Mouse (Mus musculus) intestine, postnatal 0 days (tissue): ENCODE measurements around the gene Baz1b. TPM values are rescaled to one million over a fixed set of nuclear protein-coding genes. Genes with fewer than 3 reads are reported as not detected.

ENCODE experiments used
- ATAC-seq: fragments of 200-750 bp; cut with Nextera tagmentation; 2 replicates; pipeline ENCODE4 v1.8.0; 2017; ENCODE audit warnings: mild to moderate bottlenecking, moderate TSS enrichment, moderate library complexity
- H3K27ac ChIP-seq: fragments of 300-500 bp; sonication (generic); 2 replicates; pipeline ENCODE4 v1.5.1; 2014; ENCODE audit warnings: mild to moderate bottlenecking, low read depth, low read length, moderate library complexity
- H3K27me3 ChIP-seq: fragments of 300-500 bp; sonication (generic); replicated peaks from 2 replicates; pipeline ENCODE4 v1.6.1; 2014; ENCODE audit warnings: low read length, mixed read lengths; ENCODE audit not compliant: control insufficient read depth, insufficient read depth
- H3K36me3 ChIP-seq: fragments of 300-500 bp; sonication (generic); 2 replicates; pipeline ENCODE4 v1.6.1; 2014; ENCODE audit warnings: mild to moderate bottlenecking, moderate library complexity; ENCODE audit not compliant: control insufficient read depth, insufficient read depth
- H3K4me1 ChIP-seq: fragments of 300-500 bp; sonication (generic); replicated peaks from 2 replicates; pipeline ENCODE4 v1.6.1; 2014; ENCODE audit warnings: antibody characterized with exemption, low read length, mixed read lengths; ENCODE audit not compliant: control insufficient read depth, insufficient read depth
- H3K4me2 ChIP-seq: fragments of 300-500 bp; sonication (generic); replicated peaks from 2 replicates; pipeline ENCODE4 v1.6.1; 2014; ENCODE audit warnings: low read depth, mild to moderate bottlenecking, moderate library complexity
- H3K4me3 ChIP-seq: fragments of 300-500 bp; sonication (generic); 2 replicates; pipeline ENCODE4 v1.5.1; 2014; ENCODE audit warnings: low read depth, low read length
- H3K9ac ChIP-seq: fragments of 300-500 bp; sonication (generic); 2 replicates; pipeline ENCODE4 v1.6.1; 2014; ENCODE audit warnings: mild to moderate bottlenecking, low read depth, low read length
- H3K9me3 ChIP-seq: fragments of 300-500 bp; sonication (generic); 2 replicates; pipeline ENCODE4 v1.6.1; 2016; ENCODE audit warnings: mixed run types; ENCODE audit not compliant: control insufficient read depth
- CTCF ChIP-seq: sonication (generic); IDR thresholded peaks from 2 replicates; pipeline ENCODE4 v1.5.1; 2016; ENCODE audit warnings: low read depth, mild to moderate bottlenecking, control low read depth, antibody characterized with exemption, moderate library complexity
- WGBS: fragments of 180-500 bp; shearing (Covaris S2); extraction: QIAGEN DNeasy Blood & Tissue Kit; methylation state at CpG from one replicate; pipeline ENCODE4 v1.1.7; 2014; 5-methylcytosine and 5-hydroxymethylcytosine counted together
- polyA plus RNA-seq: library from polyadenylated mRNA; unstranded; fragments of >200 nt; fragmentation: Nextera tagmentation; extraction: Ambion mirVana; gene quantifications from 2 replicates; pipeline ENCODE4 v1.2.1, GENCODE M21; 2015

Baz1b gene
- polyA plus RNA-seq, result 11.0 and 12.0 TPM in 2 replicates

GRCm38 (mm10) chr5:135186621-135187348, at the start of gene Baz1b:
TSS of gene Baz1b (plus strand) at chr5:135187264.
- under 1% methylated on average over 57 of the region's 57 CpGs for WGBS
- Histone ChIP-seq H3K4me1 (peaks cover 6% of the 10 kb centered on the region; the same call in 1 of the 2 replicates), H3K4me2 (peak within 1 kb of the TSS; percentile 78), H3K27me3 (no peaks in the 10 kb centered on the region), H3K9me3 (no peaks in the 10 kb centered on the region), H3K27ac (peak within 1 kb of the TSS; percentile 94), H3K36me3 (peaks cover 7% of the 10 kb centered on the region), H3K9ac (peak within 1 kb of the TSS; percentile 94), H3K4me3 (peak within 1 kb of the TSS; percentile 100)
- no peak for TF ChIP-seq CTCF
- peak; percentile 97 for ATAC-seq

DNA sequence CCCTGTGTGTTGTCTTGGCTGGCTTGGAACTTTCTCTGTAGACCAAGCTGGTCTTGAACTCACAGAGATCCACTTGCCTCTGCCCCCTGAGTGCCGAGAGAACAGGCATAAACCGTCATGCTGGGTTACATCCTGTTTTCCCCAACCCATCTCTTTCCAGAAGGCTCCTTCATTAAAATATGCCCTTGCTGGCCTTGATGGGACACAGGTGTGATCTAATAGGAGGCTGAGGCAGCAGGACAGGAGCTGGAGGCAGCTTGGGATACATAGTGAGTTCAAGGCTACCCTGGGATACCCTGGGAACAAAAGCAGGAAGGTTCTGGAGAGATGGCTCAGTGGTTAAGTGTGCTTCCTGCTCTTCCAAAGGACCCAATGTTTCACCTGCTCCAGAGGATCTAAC, 47.2 kb upstream of the Baz1b start:
- WGBS, result 68% methylated on average over 2 of the region's 2 CpGs

DNA sequence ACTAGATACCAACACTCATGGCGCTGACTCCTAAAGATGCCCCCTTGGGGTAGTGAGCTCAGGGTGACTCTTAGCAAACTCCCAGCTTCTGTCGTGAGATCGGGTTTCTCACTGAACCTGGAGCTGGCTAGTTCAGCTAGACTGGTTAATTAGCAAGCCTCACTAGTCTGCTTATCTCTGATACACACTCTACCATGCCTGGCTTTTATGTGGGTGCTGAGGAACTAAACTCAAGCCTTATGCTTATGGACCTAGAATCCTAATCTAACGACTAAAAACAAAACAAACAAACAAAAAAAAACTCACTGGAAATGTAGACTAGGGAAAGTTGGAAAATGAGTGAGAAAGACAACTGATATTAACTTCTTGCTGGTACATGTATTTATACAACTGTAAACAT, 42.6 kb upstream of the Baz1b start:
- Histone ChIP-seq H3K4me3 (no peak overlapping the region), H3K36me3 (no peaks in the 10 kb centered on the region), H3K4me1 (no peaks in the 10 kb centered on the region; the same call in 1 of the 2 replicates), H3K27me3 (no peaks in the 10 kb centered on the region), H3K27ac (no peak overlapping the region), H3K9ac (no peak overlapping the region), H3K9me3 (no peaks in the 10 kb centered on the region), H3K4me2 (no peak overlapping the region)
- no peak for ATAC-seq
- 57% methylated on average over 4 of the region's 4 CpGs for WGBS
- TF ChIP-seq CTCF, result no peak

More for the DNA sequence above, 47.2 kb upstream of the Baz1b start:
- Histone ChIP-seq H3K4me2 (no peak overlapping the region), H3K27me3 (no peaks in the 10 kb centered on the region), H3K4me3 (no peak overlapping the region), H3K4me1 (no peaks in the 10 kb centered on the region), H3K9ac (no peak overlapping the region), H3K36me3 (no peaks in the 10 kb centered on the region), H3K27ac (no peak overlapping the region), H3K9me3 (0 out of 2 replicates have a peak, but pooled peaks cover 2% of the 10 kb centered on the region)
- no peak for TF ChIP-seq CTCF
- ATAC-seq, result no peak

DNA sequence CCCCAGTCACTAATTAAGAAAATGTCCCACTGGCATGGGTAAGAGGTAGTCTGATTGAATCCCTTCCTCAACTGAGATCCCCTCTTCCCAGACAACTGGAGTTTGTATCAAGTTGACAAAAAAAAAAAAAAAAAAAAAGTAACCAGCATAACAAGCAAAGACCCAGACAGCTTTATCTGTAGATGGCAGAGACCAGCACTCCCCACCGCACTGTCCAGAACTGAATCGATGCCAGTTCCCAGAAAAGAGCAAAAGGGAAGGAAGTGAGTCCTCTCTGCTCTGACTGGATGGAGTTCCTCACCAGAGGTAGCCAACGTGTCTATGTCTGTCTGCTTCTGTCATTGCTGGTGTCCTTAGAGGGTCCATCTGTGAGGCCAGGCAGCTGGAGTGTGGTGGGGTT, 41.5 kb upstream of the Baz1b start:
- ATAC-seq, result no peak
- 72% methylated on average over 3 of the region's 3 CpGs for WGBS
- H3K4me1 ChIP-seq, result no peaks in the 10 kb centered on the region; the same call in none of the 2 replicates
- no peak overlapping the region for H3K27ac ChIP-seq
- no peaks in the 10 kb centered on the region for H3K36me3 ChIP-seq
- no peaks in the 10 kb centered on the region for H3K9me3 ChIP-seq
- no peaks in the 10 kb centered on the region for H3K27me3 ChIP-seq
- H3K9ac ChIP-seq, result no peak overlapping the region
- TF ChIP-seq CTCF, result no peak
- H3K4me3 ChIP-seq, result no peak overlapping the region
- no peak overlapping the region for H3K4me2 ChIP-seq

- H3K9ac ChIP-seq, result no peak overlapping the region
- H3K9me3 ChIP-seq, result no peaks in the 10 kb centered on the region
- no peak overlapping the region for H3K4me3 ChIP-seq
- ATAC-seq, result no peak
- no peak overlapping the region for H3K4me2 ChIP-seq
- H3K4me1 ChIP-seq, result no peaks in the 10 kb centered on the region; the same call in none of the 2 replicates
- no peak overlapping the region for H3K27ac ChIP-seq
- H3K36me3 ChIP-seq, result no peaks in the 10 kb centered on the region
- TF ChIP-seq CTCF, result peak; percentile 32
- no peaks in the 10 kb centered on the region for H3K27me3 ChIP-seq
Measured at GRCm38 (mm10) chr5:135145955-135146354, 41.1 kb upstream of the Baz1b start.

GRCm38 (mm10) chr5:135148715-135149052, 38.4 kb upstream of the Baz1b start:
- Histone ChIP-seq H3K36me3 (0 out of 2 replicates have a peak, but pooled peaks cover 10% of the 10 kb centered on the region), H3K27ac (peak overlapping the region; percentile 79; the same call in 1 of the 2 replicates), H3K27me3 (no peaks in the 10 kb centered on the region), H3K4me1 (no peaks in the 10 kb centered on the region; the same call in none of the 2 replicates), H3K9me3 (no peaks in the 10 kb centered on the region), H3K4me3 (peak overlapping the region; percentile 92), H3K4me2 (peak overlapping the region; percentile 83), H3K9ac (peak overlapping the region; percentile 26; the same call in 1 of the 2 replicates)
- ATAC-seq, result no peak
- no peak for TF ChIP-seq CTCF
- WGBS, result under 1% methylated on average over 13 of the region's 13 CpGs
